Mouse (Mus musculus): ENCODE data around the gene Fjx1. TPM values are rescaled to one million over a fixed set of nuclear protein-coding genes. Genes with fewer than 3 reads are reported as not detected.

Gene Fjx1
- 38.0 and 40.5 TPM in 2 replicates for polyA plus RNA-seq (2015; fragmentation: Nextera tagmentation; extraction: Ambion mirVana)

DNA sequence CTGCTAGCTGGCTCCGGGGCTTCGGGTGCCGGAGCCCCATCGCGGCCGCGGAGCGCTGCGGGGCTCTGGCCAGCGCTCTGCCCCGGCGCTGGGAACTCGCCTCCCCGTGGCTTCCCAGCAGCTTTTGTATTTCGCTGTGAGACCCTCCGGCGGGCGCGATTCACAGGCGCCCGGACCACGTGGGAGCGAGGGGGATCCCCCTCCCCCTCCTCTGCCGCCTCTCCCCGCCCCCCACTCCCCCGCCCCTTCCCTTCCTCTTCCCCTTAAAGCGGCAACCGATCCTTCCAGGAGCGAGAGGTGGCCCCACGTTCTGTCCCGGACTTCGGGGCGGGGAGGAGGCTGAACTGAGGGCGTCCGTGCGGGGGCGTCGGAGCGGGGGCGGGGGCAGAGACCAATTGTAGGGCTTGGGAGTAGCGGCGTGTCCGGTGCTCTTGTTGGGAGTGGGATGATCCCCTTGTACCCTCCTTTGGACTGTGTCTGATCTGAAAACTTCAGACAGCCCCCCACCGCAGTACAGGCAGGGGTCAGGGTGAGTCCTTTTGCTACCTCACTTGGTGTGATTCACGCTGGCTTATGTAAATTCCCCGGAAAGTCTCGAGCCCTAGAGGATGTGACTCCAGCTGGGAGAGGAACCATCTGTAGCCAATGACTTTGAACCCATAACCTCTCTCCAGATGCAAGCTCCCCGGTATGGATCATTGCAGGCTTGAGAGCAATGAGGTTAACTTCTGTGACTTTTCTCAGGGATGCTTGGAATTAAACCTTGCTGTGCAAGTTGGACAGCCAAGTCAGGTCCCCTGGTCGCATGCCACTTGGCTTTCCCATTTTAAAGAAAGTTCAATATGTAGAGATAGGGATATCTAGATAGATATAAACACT, at the start of gene Fjx1:
Gene Fjx1, minus strand, starts transcription at position 829 of the 879 bp plus-strand sequence.
- Histone ChIP-seq H3K4me1 (replicated peaks) (peaks cover 36% of the 10 kb centered on the region), H3K9ac (peak within 1 kb of the TSS; percentile 98), H3K9me3 (no peaks in the 10 kb centered on the region), H3K27ac (replicated peaks) (peak within 1 kb of the TSS; percentile 97), H3K36me3 (peaks cover 8% of the 10 kb centered on the region; the same call in 1 of the 2 replicates), H3K27me3 (no peaks in the 10 kb centered on the region), H3K4me2 (peak within 1 kb of the TSS; percentile 67), H3K4me3 (peak within 1 kb of the TSS; percentile 95)
- under 1% methylated on average over 43 of the region's 49 CpGs for WGBS
- peak; percentile 83 for ATAC-seq (ENCODE audit: low read depth)

DNA sequence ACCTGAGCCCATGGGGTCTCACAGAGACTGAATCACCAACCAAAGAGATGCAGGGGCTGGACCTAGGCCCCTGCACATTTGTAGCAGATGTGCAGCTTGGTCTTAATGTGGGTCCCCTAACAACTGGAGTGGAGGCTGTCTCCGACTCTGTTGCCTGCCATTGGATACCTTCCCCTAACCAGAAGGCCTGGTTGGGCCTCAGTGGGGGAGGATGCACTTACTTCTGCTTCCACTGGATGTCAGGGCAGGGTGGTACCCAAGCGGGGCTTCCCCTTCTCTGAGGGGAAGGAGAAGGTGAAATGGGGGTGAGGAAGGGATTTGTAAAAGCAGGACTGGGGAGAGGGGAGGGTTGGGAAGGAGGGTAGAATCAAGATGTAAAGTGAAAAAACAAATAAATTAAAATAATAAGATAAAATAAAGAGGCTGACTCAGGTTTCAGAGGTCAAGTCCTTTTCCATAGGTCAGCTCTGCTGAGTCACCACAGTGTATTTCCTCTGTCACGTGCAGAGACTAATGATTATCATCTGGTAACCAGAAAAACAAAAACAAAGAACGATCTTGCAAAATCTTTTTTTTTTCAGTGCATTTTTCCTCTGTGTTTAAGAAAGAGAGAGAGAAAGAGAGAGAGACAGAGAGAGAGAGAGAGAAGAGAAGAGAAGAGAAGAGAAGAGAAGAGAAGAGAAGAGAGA, 47.8 kb upstream of the Fjx1 start:
- Histone ChIP-seq H3K9ac (no peak overlapping the region), H3K4me1 (replicated peaks) (no peaks in the 10 kb centered on the region), H3K27ac (replicated peaks) (no peak overlapping the region), H3K36me3 (no peaks in the 10 kb centered on the region), H3K9me3 (no peaks in the 10 kb centered on the region), H3K4me2 (no peak overlapping the region), H3K4me3 (no peak overlapping the region), H3K27me3 (no peaks in the 10 kb centered on the region)
- 59% methylated on average over 4 of the region's 4 CpGs for WGBS
- ATAC-seq (ENCODE audit: low read depth), result no peak

DNA sequence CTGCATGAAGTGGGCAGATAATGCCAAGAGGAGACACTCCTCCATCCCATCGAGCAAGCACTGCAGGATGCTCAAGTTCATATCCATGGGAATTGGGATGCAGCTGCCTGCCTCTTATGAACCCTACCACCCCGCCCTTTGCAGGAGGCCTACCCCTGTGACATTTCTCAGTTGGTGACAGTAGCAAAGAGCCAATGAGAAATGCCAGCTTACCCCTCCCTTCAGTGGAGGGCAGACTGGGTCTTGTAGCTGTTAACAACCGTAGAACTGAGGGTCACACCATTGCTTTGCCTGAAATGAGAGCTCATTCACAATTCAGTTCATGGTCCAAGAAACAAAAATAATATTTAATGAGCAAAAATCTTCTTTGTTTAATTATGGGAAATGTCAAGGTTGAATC, 28.4 kb upstream of the Fjx1 start:
- no peak overlapping the region for H3K4me3 ChIP-seq
- H3K4me1 ChIP-seq (replicated peaks), result peaks cover 39% of the 10 kb centered on the region
- no peak for ATAC-seq (ENCODE audit: low read depth)
- WGBS, result 21% methylated on average over 3 of the region's 3 CpGs
- no peak overlapping the region for H3K27ac ChIP-seq (replicated peaks)
- no peaks in the 10 kb centered on the region for H3K9me3 ChIP-seq
- no peak overlapping the region for H3K4me2 ChIP-seq
- H3K9ac ChIP-seq, result no peak overlapping the region
- H3K36me3 ChIP-seq, result no peaks in the 10 kb centered on the region
- no peaks in the 10 kb centered on the region for H3K27me3 ChIP-seq

GRCm38 (mm10) chr2:102476101-102476500, 23.8 kb upstream of the Fjx1 start:
- no peak for ATAC-seq (ENCODE audit: low read depth)
- no peak overlapping the region for H3K4me3 ChIP-seq
- H3K9ac ChIP-seq, result no peak overlapping the region
- no peak overlapping the region for H3K27ac ChIP-seq (replicated peaks)
- H3K36me3 ChIP-seq, result no peaks in the 10 kb centered on the region
- peaks cover 21% of the 10 kb centered on the region for H3K4me1 ChIP-seq (replicated peaks)
- 41% methylated on average over 2 of the region's 2 CpGs for whole genome bisulfite sequencing
- no peaks in the 10 kb centered on the region for H3K9me3 ChIP-seq
- H3K27me3 ChIP-seq, result no peaks in the 10 kb centered on the region
- no peak overlapping the region for H3K4me2 ChIP-seq

DNA sequence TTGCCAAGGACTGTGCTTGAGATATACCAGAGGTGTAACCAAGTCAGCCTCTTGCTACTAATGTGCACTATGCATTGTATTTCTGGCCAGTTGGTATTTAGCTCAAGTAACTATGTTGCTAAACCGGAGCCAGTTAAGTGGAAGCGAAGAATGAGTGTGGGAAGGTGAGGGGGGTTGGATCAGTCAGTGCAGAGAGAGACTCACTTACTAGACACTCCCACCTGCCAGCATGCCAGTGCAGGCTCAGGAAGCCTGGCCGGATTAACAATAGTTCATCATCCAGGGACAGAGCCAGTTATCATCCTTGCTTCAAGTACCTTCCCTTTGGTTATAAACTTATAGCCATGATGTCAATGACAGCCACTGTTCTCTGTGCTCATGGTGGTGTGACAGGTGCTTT, 16.3 kb upstream of the Fjx1 start:
- peaks cover 18% of the 10 kb centered on the region for H3K4me1 ChIP-seq (replicated peaks)
- H3K36me3 ChIP-seq, result no peaks in the 10 kb centered on the region
- H3K4me3 ChIP-seq, result no peak overlapping the region
- 87% methylated on average over 3 of the region's 3 CpGs for WGBS
- no peak overlapping the region for H3K27ac ChIP-seq (replicated peaks)
- no peaks in the 10 kb centered on the region for H3K9me3 ChIP-seq
- no peak overlapping the region for H3K9ac ChIP-seq
- H3K27me3 ChIP-seq, result no peaks in the 10 kb centered on the region
- no peak overlapping the region for H3K4me2 ChIP-seq
- no peak for ATAC-seq (ENCODE audit: low read depth)

- no peak overlapping the region for H3K4me3 ChIP-seq
- ATAC-seq (ENCODE audit: low read depth), result no peak
These were observed 12.0 kb upstream of the Fjx1 start for GRCm38 (mm10) chr2:102464342-102464732.

GRCm38 (mm10) chr2:102463587-102464341, 11.5 kb upstream of the Fjx1 start:
- peak; percentile 72 for ATAC-seq (ENCODE audit: low read depth)
- Histone ChIP-seq H3K4me2 (no peak overlapping the region), H3K36me3 (no peaks in the 10 kb centered on the region), H3K4me1 (replicated peaks) (peaks cover 21% of the 10 kb centered on the region), H3K9ac (0 out of 2 replicates have a peak overlapping the region, but pooled peaks have one; percentile 8), H3K4me3 (no peak overlapping the region), H3K27ac (replicated peaks) (peak overlapping the region; percentile 35; the same call in 1 of the 2 replicates), H3K27me3 (no peaks in the 10 kb centered on the region), H3K9me3 (no peaks in the 10 kb centered on the region)
- WGBS, result 47% methylated on average over 12 of the region's 12 CpGs

More at GRCm38 (mm10) chr2:102464342-102464732, 12.0 kb upstream of the Fjx1 start:
- H3K36me3 ChIP-seq, result no peaks in the 10 kb centered on the region
- 77% methylated on average over 2 of the region's 2 CpGs for WGBS
- no peaks in the 10 kb centered on the region for H3K9me3 ChIP-seq
- H3K4me2 ChIP-seq, result no peak overlapping the region
- peaks cover 20% of the 10 kb centered on the region for H3K4me1 ChIP-seq (replicated peaks)
- 0 out of 2 replicates have a peak overlapping the region, but pooled peaks have one; percentile 8 for H3K9ac ChIP-seq
- H3K27ac ChIP-seq (replicated peaks), result peak overlapping the region; percentile 54
- no peaks in the 10 kb centered on the region for H3K27me3 ChIP-seq

DNA sequence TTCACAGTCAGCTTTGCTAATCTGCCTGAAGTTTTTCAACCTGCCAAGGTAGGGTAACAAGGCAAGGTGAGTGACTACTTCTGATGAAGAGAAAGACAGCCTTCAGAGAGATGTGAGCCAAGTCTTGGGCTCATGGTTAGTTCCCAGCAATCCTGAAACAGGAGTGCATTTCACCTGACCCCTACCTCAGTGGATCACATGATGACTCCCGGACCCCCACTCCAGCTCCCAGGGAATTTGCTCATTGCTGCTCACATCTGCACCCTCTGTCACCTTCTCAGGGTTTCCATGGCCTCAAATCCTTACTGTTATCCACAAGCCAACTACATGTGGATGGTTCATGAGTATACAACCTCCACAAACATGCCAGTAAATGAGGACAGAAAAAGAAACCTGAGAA, 9.2 kb upstream of the Fjx1 start:
- no peak overlapping the region for H3K4me2 ChIP-seq
- no peak for ATAC-seq (ENCODE audit: low read depth)
- WGBS, result 91% methylated on average over 1 of the region's 1 CpGs

GRCm38 (mm10) chr2:102455126-102455525, 2.8 kb upstream of the Fjx1 start:
- Histone ChIP-seq H3K27ac (replicated peaks) (no peak overlapping the region), H3K4me2 (no peak overlapping the region), H3K9ac (no peak overlapping the region), H3K9me3 (no peaks in the 10 kb centered on the region), H3K27me3 (no peaks in the 10 kb centered on the region), H3K4me1 (replicated peaks) (peaks cover 26% of the 10 kb centered on the region), H3K36me3 (no peaks in the 10 kb centered on the region), H3K4me3 (no peak overlapping the region)
- 86% methylated on average over 1 of the region's 1 CpGs for WGBS
- no peak for ATAC-seq (ENCODE audit: low read depth)

More for the DNA sequence above, 9.2 kb upstream of the Fjx1 start:
- Histone ChIP-seq H3K9me3 (no peaks in the 10 kb centered on the region), H3K27ac (replicated peaks) (no peak overlapping the region), H3K27me3 (no peaks in the 10 kb centered on the region), H3K4me3 (no peak overlapping the region), H3K4me1 (replicated peaks) (peaks cover 33% of the 10 kb centered on the region), H3K9ac (no peak overlapping the region), H3K36me3 (no peaks in the 10 kb centered on the region)

- H3K27ac ChIP-seq (replicated peaks), result no peak overlapping the region
- WGBS, result 20% methylated on average over 3 of the region's 3 CpGs
These were observed 1.1 kb upstream of the Fjx1 start for GRCm38 (mm10) chr2:102453447-102453846.

GRCm38 (mm10) chr2:102450761-102451670, 1.3 kb downstream of the Fjx1 start:
- WGBS, result under 1% methylated on average over 98 of the region's 109 CpGs
- Histone ChIP-seq H3K9ac (peak overlapping the region; percentile 98), H3K4me1 (replicated peaks) (peaks cover 36% of the 10 kb centered on the region), H3K27ac (replicated peaks) (peak overlapping the region; percentile 97), H3K4me2 (peak overlapping the region; percentile 67), H3K27me3 (no peaks in the 10 kb centered on the region), H3K36me3 (peaks cover 17% of the 10 kb centered on the region), H3K9me3 (no peaks in the 10 kb centered on the region), H3K4me3 (peak overlapping the region; percentile 95)
- peak; percentile 74 for ATAC-seq (ENCODE audit: low read depth)

More at GRCm38 (mm10) chr2:102453447-102453846, 1.1 kb upstream of the Fjx1 start:
- no peak overlapping the region for H3K9ac ChIP-seq
- no peaks in the 10 kb centered on the region for H3K36me3 ChIP-seq
- H3K4me3 ChIP-seq, result no peak overlapping the region
- ATAC-seq (ENCODE audit: low read depth), result no peak
- no peaks in the 10 kb centered on the region for H3K27me3 ChIP-seq
- no peak overlapping the region for H3K4me2 ChIP-seq
- H3K9me3 ChIP-seq, result no peaks in the 10 kb centered on the region
- peaks cover 29% of the 10 kb centered on the region for H3K4me1 ChIP-seq (replicated peaks)

Measured in neural tube, embryonic 13.5 days (tissue).